ENCODE assay signal across 11 mouse cellular contexts in genomic region chr17:65788542-65789291, GRCm38 (mm10). TPM values are rescaled to one million over a fixed set of nuclear protein-coding genes. Genes with fewer than 3 reads are reported as not detected.
A peak's percentile ranks its signal among the peaks of the same experiment; 100 is the strongest.
DNase-seq lines count a peak whose midpoint lies in the region; ATAC-seq lines count a peak whose summit lies in the region.
"Had no signal": no experiment of that assay in that cellular context is flagged by ENCODE, and none has a peak within 500 bp of the region (broad histone marks: within the 10 kb centered on the region; RNA-seq: fewer than 3 reads in every experiment).

No protein-coding gene starts in this region.

- ATAC-seq in hindbrain, embryonic 11.5 days (ENCODE audit: low FRiP score): peak; percentile 55
- no peak for ATAC-seq in hindbrain, embryonic 16.5 days
- ATAC-seq in neural tube, embryonic 13.5 days (ENCODE audit: low read depth): peak; percentile 38; the same call in 1 of the 2 replicates
- ATAC-seq in CD4-positive, CD25-positive, alpha-beta regulatory T cell, adult 4 months: no peak

- intact Hi-C loops in heart, postnatal 36 days (cut with DNase I): loop anchor here (5.0 kb wide), 1 partner anchor 164 kb away; the partner anchor contains the start of gene Twsg1

- no peak overlapping the region for H3K9ac ChIP-seq in hindbrain, embryonic 11.5 days (ENCODE audit: low read depth, low read length)
- no peak overlapping the region for H3K9ac ChIP-seq in hindbrain, embryonic 16.5 days (ENCODE audit: low read depth, low read length)
- H3K9ac ChIP-seq in neural tube, embryonic 13.5 days: no peak overlapping the region
- H3K9ac ChIP-seq: limb, embryonic 12.5 days had no signal

- 87% methylated on average over 12 of the region's 12 CpGs for WGBS in hindbrain, embryonic 11.5 days
- whole genome bisulfite sequencing in hindbrain, embryonic 16.5 days: 82% methylated on average over 12 of the region's 12 CpGs
- 78% methylated on average over 12 of the region's 12 CpGs for WGBS in neural tube, embryonic 13.5 days

- H3K4me3 ChIP-seq in hindbrain, embryonic 11.5 days (ENCODE audit: low read depth, low read length): no peak overlapping the region
- no peak overlapping the region for H3K4me3 ChIP-seq in hindbrain, embryonic 16.5 days (ENCODE audit: low read length)
- H3K4me3 ChIP-seq in neural tube, embryonic 13.5 days: no peak overlapping the region
- H3K4me3 ChIP-seq: limb, embryonic 12.5 days had no signal

- no peaks in the 10 kb centered on the region for H3K36me3 ChIP-seq in hindbrain, embryonic 11.5 days (ENCODE audit: control insufficient read depth, insufficient read depth, low read length)
- H3K36me3 ChIP-seq in hindbrain, embryonic 16.5 days (ENCODE audit: control insufficient read depth, insufficient read depth, low read length): no peaks in the 10 kb centered on the region
- H3K36me3 ChIP-seq in neural tube, embryonic 13.5 days: peaks cover 11% of the 10 kb centered on the region; the same call in 1 of the 2 replicates

- DNase-seq in hindbrain, embryonic 11.5 days (ENCODE audit: low spot score): no peak
- DNase-seq in neural tube, embryonic 10.5 days (ENCODE audit: extremely low spot score, low spot score): no peak
- DNase-seq in heart, postnatal 36 days: peak; percentile 63 to 71
- DNase-seq in layer of hippocampus, adult 11-12 months (ENCODE audit: low spot score): no peak
- DNase-seq in thymus, postnatal 25 days: no peak
- DNase-seq: retina, postnatal 1 day had no signal

- H3K9me3 ChIP-seq in hindbrain, embryonic 11.5 days (ENCODE audit: control insufficient read depth, low read length): no peaks in the 10 kb centered on the region
- no peaks in the 10 kb centered on the region for H3K9me3 ChIP-seq in hindbrain, embryonic 16.5 days (ENCODE audit: control insufficient read depth, low read length)
- H3K9me3 ChIP-seq in neural tube, embryonic 13.5 days: no peaks in the 10 kb centered on the region

- H3K27me3 ChIP-seq in hindbrain, embryonic 11.5 days (ENCODE audit: control insufficient read depth, insufficient read depth, low read length): no peaks in the 10 kb centered on the region
- no peaks in the 10 kb centered on the region for H3K27me3 ChIP-seq in hindbrain, embryonic 16.5 days (replicated peaks; ENCODE audit: control insufficient read depth, insufficient read depth, low read length)
- no peaks in the 10 kb centered on the region for H3K27me3 ChIP-seq in neural tube, embryonic 13.5 days
- H3K27me3 ChIP-seq: limb, embryonic 12.5 days had no signal

- no peaks in the 10 kb centered on the region for H3K4me1 ChIP-seq in hindbrain, embryonic 11.5 days (replicated peaks; ENCODE audit: control insufficient read depth, insufficient read depth, low read length)
- H3K4me1 ChIP-seq in hindbrain, embryonic 16.5 days (ENCODE audit: control insufficient read depth, insufficient read depth, low read depth, low read length): peaks cover 15% of the 10 kb centered on the region
- H3K4me1 ChIP-seq in neural tube, embryonic 13.5 days (replicated peaks): peaks cover 41% of the 10 kb centered on the region

- H3K4me2 ChIP-seq in hindbrain, embryonic 11.5 days (replicated peaks; ENCODE audit: low read depth, low read length): no peak overlapping the region
- H3K4me2 ChIP-seq in hindbrain, embryonic 16.5 days (ENCODE audit: low read length): no peak overlapping the region
- no peak overlapping the region for H3K4me2 ChIP-seq in neural tube, embryonic 13.5 days
- H3K4me2 ChIP-seq: limb, embryonic 12.5 days had no signal

- no peak overlapping the region for H3K27ac ChIP-seq in hindbrain, embryonic 11.5 days (ENCODE audit: low read depth, low read length)
- H3K27ac ChIP-seq in hindbrain, embryonic 16.5 days (ENCODE audit: low read depth, low read length): no peak overlapping the region
- no peak overlapping the region for H3K27ac ChIP-seq in neural tube, embryonic 13.5 days (replicated peaks)
- H3K27ac ChIP-seq: limb, embryonic 12.5 days; stomach, postnatal 0 days had no signal

RNA-seq across cellular contexts. Expression of gene Ppp4r1, which starts 6.3 kb away (rescaled TPM):
- 48.9 and 56.8 TPM in 2 replicates for polyA plus RNA-seq in hindbrain, embryonic 11.5 days (2014; fragmentation: Nextera tagmentation; extraction: Ambion mirVana)
- polyA plus RNA-seq in hindbrain, embryonic 16.5 days (2015; fragmentation: Nextera tagmentation; extraction: Ambion mirVana): 37.1 and 41.3 TPM in 2 replicates
- 44.7 and 46.0 TPM in 2 replicates for polyA plus RNA-seq in neural tube, embryonic 13.5 days (2015; fragmentation: Nextera tagmentation; extraction: Ambion mirVana)
- 10 to 100 TPM; 40.8 to 48.8 TPM for total RNA-seq in heart, postnatal 36 days (2021)
- 10 to 100 TPM; 25.1 to 30.4 TPM for polyA plus RNA-seq in CD4-positive, CD25-positive, alpha-beta regulatory T cell, adult 4 months (2017; shearing (Covaris generic))

RNA-seq across cellular contexts. Expression of gene Rab31, which starts 16.2 kb away (rescaled TPM):
- polyA plus RNA-seq in hindbrain, embryonic 11.5 days (2014; fragmentation: Nextera tagmentation; extraction: Ambion mirVana): 74.8 and 82.0 TPM in 2 replicates
- 70.0 and 73.8 TPM in 2 replicates for polyA plus RNA-seq in hindbrain, embryonic 16.5 days (2015; fragmentation: Nextera tagmentation; extraction: Ambion mirVana)
- polyA plus RNA-seq in neural tube, embryonic 13.5 days (2015; fragmentation: Nextera tagmentation; extraction: Ambion mirVana): 65.5 and 71.7 TPM in 2 replicates
- 10 to 100 TPM; 13.6 to 15.6 TPM for total RNA-seq in heart, postnatal 36 days (2021)
- polyA plus RNA-seq in CD4-positive, CD25-positive, alpha-beta regulatory T cell, adult 4 months (2017; shearing (Covaris generic)): 1 to 10 TPM; 3.3 to 4.2 TPM

Comparison
In these comparisons a context has a peak if more than half of its experiments do, and no peak if none do; other contexts are left out.
1. ATAC-seq: peak in hindbrain, embryonic 11.5 days (single experiment) and neural tube, embryonic 13.5 days (single experiment); none in hindbrain, embryonic 16.5 days (single experiment) and CD4-positive, CD25-positive, alpha-beta regulatory T cell, adult 4 months (single experiment).
2. DNase-seq: peak in heart, postnatal 36 days (2 of 2); none in hindbrain, embryonic 11.5 days (single experiment), neural tube, embryonic 10.5 days (single experiment), layer of hippocampus, adult 11-12 months (single experiment) and thymus, postnatal 25 days (single experiment).
3. RNA of gene Rab31, which starts 16.2 kb away (polyA plus RNA-seq): 74.8 to 82.0 TPM in hindbrain, embryonic 11.5 days, 70.0 to 73.8 TPM in hindbrain, embryonic 16.5 days and 65.5 to 71.7 TPM in neural tube, embryonic 13.5 days; 3.3 to 4.2 TPM in CD4-positive, CD25-positive, alpha-beta regulatory T cell, adult 4 months; every median in the first group is over 10 times any median in the second.